Mouse (Mus musculus): Measurements from ENCODE around the gene Ice1. TPM values are rescaled to one million over a fixed set of nuclear protein-coding genes. Genes with fewer than 3 reads are reported as not detected.

The Ice1 gene
- polyA plus RNA-seq, 1 experiment from 2014 or later = 33.2 TPM

GRCm38 (mm10) chr13:70670080-70670479 lies 32.6 kb upstream of the Ice1 start:
- no peak overlapping the region for H3K9ac ChIP-seq (ENCODE audit: low read length)
- 75% methylated on average over 4 of the region's 4 CpGs for WGBS
- ATAC-seq (replicated peaks; ENCODE audit: low FRiP score) = no peak
- H3K27ac ChIP-seq (ENCODE audit: low read depth, low read length) = no peak overlapping the region
- no peak overlapping the region for H3K4me2 ChIP-seq (ENCODE audit: low read depth, low read length, severe bottlenecking)
- no peaks in the 10 kb centered on the region for H3K27me3 ChIP-seq (ENCODE audit: control insufficient read depth, insufficient read depth, low read length)
- H3K4me3 ChIP-seq (ENCODE audit: low read depth, low read length) = no peak overlapping the region
- H3K4me1 ChIP-seq (replicated peaks; ENCODE audit: control insufficient read depth, insufficient read depth, low read length) = no peaks in the 10 kb centered on the region
- H3K36me3 ChIP-seq (ENCODE audit: control insufficient read depth, insufficient read depth, low read length) = no peaks in the 10 kb centered on the region
- no peak for DNase-seq (ENCODE audit: low spot score)
- H3K9me3 ChIP-seq (ENCODE audit: control insufficient read depth, low read length) = no peaks in the 10 kb centered on the region

GRCm38 (mm10) chr13:70659715-70660114 lies 22.3 kb upstream of the Ice1 start:
- DNase-seq (ENCODE audit: low spot score) = no peak
- no peaks in the 10 kb centered on the region for H3K9me3 ChIP-seq (ENCODE audit: control insufficient read depth, low read length)
- no peaks in the 10 kb centered on the region for H3K27me3 ChIP-seq (ENCODE audit: control insufficient read depth, insufficient read depth, low read length)
- no peak overlapping the region for H3K27ac ChIP-seq (ENCODE audit: low read depth, low read length)
- no peak overlapping the region for H3K4me2 ChIP-seq (ENCODE audit: low read depth, low read length, severe bottlenecking)
- ATAC-seq (replicated peaks; ENCODE audit: low FRiP score) = no peak
- no peak overlapping the region for H3K4me3 ChIP-seq (ENCODE audit: low read depth, low read length)
- WGBS = 85% methylated on average over 4 of the region's 4 CpGs
- H3K9ac ChIP-seq (ENCODE audit: low read length) = no peak overlapping the region
- no peaks in the 10 kb centered on the region for H3K4me1 ChIP-seq (replicated peaks; ENCODE audit: control insufficient read depth, insufficient read depth, low read length)
- H3K36me3 ChIP-seq (ENCODE audit: control insufficient read depth, insufficient read depth, low read length) = no peaks in the 10 kb centered on the region

- Histone ChIP-seq H3K27me3 (ENCODE audit: control insufficient read depth, insufficient read depth, low read length) (no peaks in the 10 kb centered on the region), H3K4me2 (ENCODE audit: low read depth, low read length, severe bottlenecking) (no peak overlapping the region), H3K4me1 (replicated peaks; ENCODE audit: control insufficient read depth, insufficient read depth, low read length) (no peaks in the 10 kb centered on the region), H3K9me3 (ENCODE audit: control insufficient read depth, low read length) (no peaks in the 10 kb centered on the region), H3K9ac (ENCODE audit: low read length) (no peak overlapping the region), H3K4me3 (ENCODE audit: low read depth, low read length) (no peak overlapping the region), H3K27ac (ENCODE audit: low read depth, low read length) (no peak overlapping the region), H3K36me3 (ENCODE audit: control insufficient read depth, insufficient read depth, low read length) (no peaks in the 10 kb centered on the region)
- no peak for ATAC-seq (replicated peaks; ENCODE audit: low FRiP score)
- WGBS = 77% methylated on average over 4 of the region's 4 CpGs
- DNase-seq (ENCODE audit: low spot score) = no peak
Measured at GRCm38 (mm10) chr13:70656741-70657140, 19.3 kb upstream of the Ice1 start.

GRCm38 (mm10) chr13:70656329-70656728 lies 18.9 kb upstream of the Ice1 start:
- WGBS = 88% methylated on average over 8 of the region's 8 CpGs
- H3K4me2 ChIP-seq (ENCODE audit: low read depth, low read length, severe bottlenecking) = no peak overlapping the region
- H3K36me3 ChIP-seq (ENCODE audit: control insufficient read depth, insufficient read depth, low read length) = no peaks in the 10 kb centered on the region
- H3K27me3 ChIP-seq (ENCODE audit: control insufficient read depth, insufficient read depth, low read length) = no peaks in the 10 kb centered on the region
- no peaks in the 10 kb centered on the region for H3K9me3 ChIP-seq (ENCODE audit: control insufficient read depth, low read length)
- ATAC-seq (replicated peaks; ENCODE audit: low FRiP score) (no peak), DNase-seq (ENCODE audit: low spot score) (no peak)
- H3K9ac ChIP-seq (ENCODE audit: low read length) = no peak overlapping the region
- no peak overlapping the region for H3K27ac ChIP-seq (ENCODE audit: low read depth, low read length)
- no peaks in the 10 kb centered on the region for H3K4me1 ChIP-seq (replicated peaks; ENCODE audit: control insufficient read depth, insufficient read depth, low read length)
- H3K4me3 ChIP-seq (ENCODE audit: low read depth, low read length) = no peak overlapping the region

GRCm38 (mm10) chr13:70655570-70655969 lies 18.1 kb upstream of the Ice1 start:
- 86% methylated on average over 12 of the region's 12 CpGs for WGBS
- H3K9me3 ChIP-seq (ENCODE audit: control insufficient read depth, low read length) = no peaks in the 10 kb centered on the region
- no peak overlapping the region for H3K9ac ChIP-seq (ENCODE audit: low read length)
- no peaks in the 10 kb centered on the region for H3K4me1 ChIP-seq (replicated peaks; ENCODE audit: control insufficient read depth, insufficient read depth, low read length)
- DNase-seq (ENCODE audit: low spot score) = no peak
- H3K36me3 ChIP-seq (ENCODE audit: control insufficient read depth, insufficient read depth, low read length) = no peaks in the 10 kb centered on the region
- H3K27me3 ChIP-seq (ENCODE audit: control insufficient read depth, insufficient read depth, low read length) = no peaks in the 10 kb centered on the region
- no peak overlapping the region for H3K4me3 ChIP-seq (ENCODE audit: low read depth, low read length)
- no peak for ATAC-seq (replicated peaks; ENCODE audit: low FRiP score)
- H3K27ac ChIP-seq (ENCODE audit: low read depth, low read length) = no peak overlapping the region
- no peak overlapping the region for H3K4me2 ChIP-seq (ENCODE audit: low read depth, low read length, severe bottlenecking)

- H3K36me3 ChIP-seq (ENCODE audit: control insufficient read depth, insufficient read depth, low read length) = no peaks in the 10 kb centered on the region
- H3K4me3 ChIP-seq (ENCODE audit: low read depth, low read length) = no peak overlapping the region
- 72% methylated on average over 5 of the region's 5 CpGs for WGBS
- H3K4me2 ChIP-seq (ENCODE audit: low read depth, low read length, severe bottlenecking) = no peak overlapping the region
- no peak overlapping the region for H3K27ac ChIP-seq (ENCODE audit: low read depth, low read length)
- H3K9me3 ChIP-seq (ENCODE audit: control insufficient read depth, low read length) = no peaks in the 10 kb centered on the region
- no peak for DNase-seq (ENCODE audit: low spot score)
- ATAC-seq (replicated peaks; ENCODE audit: low FRiP score) = no peak
- no peaks in the 10 kb centered on the region for H3K27me3 ChIP-seq (ENCODE audit: control insufficient read depth, insufficient read depth, low read length)
- no peaks in the 10 kb centered on the region for H3K4me1 ChIP-seq (replicated peaks; ENCODE audit: control insufficient read depth, insufficient read depth, low read length)
- H3K9ac ChIP-seq (ENCODE audit: low read length) = no peak overlapping the region
Measured at GRCm38 (mm10) chr13:70654091-70654770, 16.8 kb upstream of the Ice1 start.

- Histone ChIP-seq H3K4me3 (ENCODE audit: low read depth, low read length) (no peak overlapping the region), H3K4me2 (ENCODE audit: low read depth, low read length, severe bottlenecking) (no peak overlapping the region), H3K9me3 (ENCODE audit: control insufficient read depth, low read length) (no peaks in the 10 kb centered on the region), H3K4me1 (replicated peaks; ENCODE audit: control insufficient read depth, insufficient read depth, low read length) (no peaks in the 10 kb centered on the region), H3K27me3 (ENCODE audit: control insufficient read depth, insufficient read depth, low read length) (no peaks in the 10 kb centered on the region), H3K9ac (ENCODE audit: low read length) (no peak overlapping the region), H3K36me3 (ENCODE audit: control insufficient read depth, insufficient read depth, low read length) (no peaks in the 10 kb centered on the region), H3K27ac (ENCODE audit: low read depth, low read length) (no peak overlapping the region)
- DNase-seq (ENCODE audit: low spot score) = no peak
- ATAC-seq (replicated peaks; ENCODE audit: low FRiP score) = no peak
- WGBS = 90% methylated on average over 2 of the region's 2 CpGs
Measured at GRCm38 (mm10) chr13:70653457-70653856, 16.0 kb upstream of the Ice1 start.

- H3K4me1 ChIP-seq (replicated peaks; ENCODE audit: control insufficient read depth, insufficient read depth, low read length) = no peaks in the 10 kb centered on the region
- no peak overlapping the region for H3K27ac ChIP-seq (ENCODE audit: low read depth, low read length)
- no peak for DNase-seq (ENCODE audit: low spot score)
- no peak overlapping the region for H3K4me2 ChIP-seq (ENCODE audit: low read depth, low read length, severe bottlenecking)
- 73% methylated on average over 3 of the region's 3 CpGs for WGBS
- H3K36me3 ChIP-seq (ENCODE audit: control insufficient read depth, insufficient read depth, low read length) = no peaks in the 10 kb centered on the region
- H3K9me3 ChIP-seq (ENCODE audit: control insufficient read depth, low read length) = no peaks in the 10 kb centered on the region
- no peak overlapping the region for H3K9ac ChIP-seq (ENCODE audit: low read length)
- H3K27me3 ChIP-seq (ENCODE audit: control insufficient read depth, insufficient read depth, low read length) = no peaks in the 10 kb centered on the region
- ATAC-seq (replicated peaks; ENCODE audit: low FRiP score) = no peak
- H3K4me3 ChIP-seq (ENCODE audit: low read depth, low read length) = no peak overlapping the region
Measured at GRCm38 (mm10) chr13:70650011-70650436, 12.6 kb upstream of the Ice1 start.

- Histone ChIP-seq H3K36me3 (ENCODE audit: control insufficient read depth, insufficient read depth, low read length) (no peaks in the 10 kb centered on the region), H3K4me3 (ENCODE audit: low read depth, low read length) (no peak overlapping the region), H3K4me2 (ENCODE audit: low read depth, low read length, severe bottlenecking) (no peak overlapping the region), H3K27me3 (ENCODE audit: control insufficient read depth, insufficient read depth, low read length) (no peaks in the 10 kb centered on the region), H3K4me1 (replicated peaks; ENCODE audit: control insufficient read depth, insufficient read depth, low read length) (no peaks in the 10 kb centered on the region), H3K9ac (ENCODE audit: low read length) (no peak overlapping the region), H3K9me3 (ENCODE audit: control insufficient read depth, low read length) (no peaks in the 10 kb centered on the region), H3K27ac (ENCODE audit: low read depth, low read length) (no peak overlapping the region)
- 79% methylated on average over 10 of the region's 10 CpGs for WGBS
- no peak for ATAC-seq (replicated peaks; ENCODE audit: low FRiP score)
- no peak for DNase-seq (ENCODE audit: low spot score)
Measured at GRCm38 (mm10) chr13:70645968-70646505, 8.6 kb upstream of the Ice1 start.
